Mouse (Mus musculus) urinary bladder, postnatal 0 days (tissue): Measurements from ENCODE around the gene Gm10570. TPM values are rescaled to one million over a fixed set of nuclear protein-coding genes. Genes with fewer than 3 reads are reported as not detected.

ENCODE experiments used
- polyA plus RNA-seq: library from polyadenylated mRNA; unstranded; fragments of >200 nt; fragmentation: Nextera tagmentation; extraction: Ambion mirVana; gene quantifications from 2 replicates; pipeline ENCODE4 v1.2.1, GENCODE M21; 2015

Gene Gm10570
- polyA plus RNA-seq: 0.64 and 0.70 TPM in 2 replicates

DNA sequence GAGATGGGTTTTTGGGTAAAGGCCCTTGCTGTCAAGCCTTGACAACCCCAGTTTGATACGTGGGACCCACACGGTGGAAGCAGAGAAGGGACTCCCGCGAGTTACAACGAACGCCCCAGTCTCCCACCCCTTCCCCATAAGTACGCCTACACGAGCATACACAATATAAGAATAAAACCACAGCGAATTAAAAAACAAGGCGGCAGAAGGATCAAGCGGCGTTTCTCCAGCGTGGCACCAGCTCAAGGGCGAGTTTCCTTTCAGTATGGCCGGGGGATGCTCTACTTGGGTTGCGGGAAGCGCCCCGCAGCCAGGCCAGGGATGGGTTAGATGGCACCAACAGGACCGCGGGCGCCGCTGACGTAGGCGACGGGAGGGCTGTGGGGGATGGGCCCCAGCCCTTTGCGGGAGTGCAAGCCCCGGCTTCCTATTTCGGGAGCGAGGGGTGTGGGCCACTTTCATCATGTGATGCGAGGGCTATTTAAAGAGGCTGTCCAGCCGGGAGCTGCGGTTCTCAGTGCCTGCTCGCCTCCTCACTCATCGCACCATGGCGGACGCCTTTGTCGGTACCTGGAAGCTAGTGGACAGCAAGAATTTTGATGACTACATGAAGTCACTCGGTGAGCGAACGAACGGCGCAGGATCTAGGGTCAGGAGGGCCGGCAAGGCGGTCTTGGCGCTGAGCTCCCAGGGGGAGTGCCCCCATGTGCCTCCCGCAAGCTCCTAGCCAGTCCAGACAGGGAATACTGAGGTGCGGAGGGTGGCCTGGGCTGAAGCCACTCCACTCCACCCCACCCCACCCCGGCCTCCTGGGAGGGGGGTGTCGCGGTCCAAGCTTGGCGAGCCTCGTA, at the start of gene Gm10570, which contains the start of gene Fabp3:
Gene Gm10570 (minus strand): TSS at position 444 of the 851 bp plus-strand sequence.
Gene Fabp3 (plus strand): TSS at position 365 of the 851 bp plus-strand sequence.

DNA sequence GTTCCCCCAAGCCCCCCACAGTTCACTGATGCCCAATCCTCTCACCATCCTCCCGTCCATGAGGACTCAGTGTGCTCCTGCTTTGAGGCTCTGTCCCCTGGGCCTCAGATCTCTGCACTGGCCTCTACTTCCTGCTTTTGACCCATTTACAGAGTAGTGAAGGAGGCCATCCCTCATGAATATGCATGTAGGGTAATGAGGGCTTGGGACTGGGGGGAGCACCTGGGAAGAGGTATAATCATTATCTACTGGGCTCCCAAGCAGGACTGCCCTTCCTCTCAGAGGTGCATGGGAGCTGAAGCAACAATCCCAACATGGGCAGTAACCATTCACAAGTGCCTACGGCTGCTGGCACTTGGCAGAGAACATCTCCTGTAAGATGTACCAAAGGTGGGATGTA, 29.4 kb downstream of the Gm10570 start, which contains the start of gene Serinc2:
Gene Serinc2 (minus strand): TSS at position 101 of the 400 bp plus-strand sequence.

Other genes with a start within 250 kb of the Gm10570 start
- gene Pef1, start 206.1 kb downstream of the Gm10570 start, polyA plus RNA-seq: 56.3 and 63.0 TPM in 2 replicates
- gene Hcrtr1, start 169.3 kb downstream of the Gm10570 start, polyA plus RNA-seq: 2.3 TPM in 2 replicates
- 962 and 1,015 TPM in 2 replicates for gene Tinagl1, start 133.6 kb downstream of the Gm10570 start, polyA plus RNA-seq
- gene Gm853, start 86.3 kb downstream of the Gm10570 start, polyA plus RNA-seq: not detected in 2 replicates
- gene Serinc2, start 29.5 kb downstream of the Gm10570 start, polyA plus RNA-seq: 43.7 and 50.2 TPM in 2 replicates
- gene Fabp3, start 79 bp downstream of the Gm10570 start, polyA plus RNA-seq: 24.4 and 26.8 TPM in 2 replicates
- 37.7 and 45.6 TPM in 2 replicates for gene Zcchc17, start 51.3 kb upstream of the Gm10570 start, polyA plus RNA-seq
- 52.4 and 53.9 TPM in 2 replicates for gene Snrnp40, start 51.5 kb upstream of the Gm10570 start, polyA plus RNA-seq